Mouse (Mus musculus) urinary bladder, postnatal 10 days (tissue): ENCODE data around the gene Map3k5.
"Not testable (repeated sequence)": the region's sequence is repeated elsewhere in the genome, so short reads cannot be mapped to it uniquely, and the experiment has no call there.

Experiments used
- DNase-seq: peaks from one replicate; pipeline ENCODE4 v3.0.0; 2022; ENCODE audit warnings: low spot score

Map3k5 gene

GRCm38 (mm10) chr10:19966597-19966996 is 32.3 kb downstream of the Map3k5 start:
- DNase-seq, result no peak

DNA sequence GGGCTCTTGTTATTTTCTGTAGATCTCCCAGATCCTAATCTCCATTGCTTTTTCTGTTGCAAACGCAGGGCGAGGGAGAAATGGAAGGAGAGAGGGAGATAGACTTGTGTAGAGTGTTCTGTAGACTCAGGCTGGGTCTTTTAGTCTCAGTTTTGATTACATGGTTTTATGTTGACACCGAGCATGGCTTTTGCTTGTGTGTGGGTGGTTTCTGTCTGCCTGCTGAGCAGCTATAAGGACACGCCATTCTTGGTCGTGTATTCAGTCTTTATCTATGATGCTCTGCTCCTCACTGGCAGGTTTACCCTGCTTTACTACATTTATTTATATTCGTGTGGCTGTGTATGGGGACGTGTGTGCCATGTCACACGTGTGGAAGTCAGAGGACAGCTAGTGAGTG is 34.2 kb downstream of the Map3k5 start:
- DNase-seq, result no peak

DNA sequence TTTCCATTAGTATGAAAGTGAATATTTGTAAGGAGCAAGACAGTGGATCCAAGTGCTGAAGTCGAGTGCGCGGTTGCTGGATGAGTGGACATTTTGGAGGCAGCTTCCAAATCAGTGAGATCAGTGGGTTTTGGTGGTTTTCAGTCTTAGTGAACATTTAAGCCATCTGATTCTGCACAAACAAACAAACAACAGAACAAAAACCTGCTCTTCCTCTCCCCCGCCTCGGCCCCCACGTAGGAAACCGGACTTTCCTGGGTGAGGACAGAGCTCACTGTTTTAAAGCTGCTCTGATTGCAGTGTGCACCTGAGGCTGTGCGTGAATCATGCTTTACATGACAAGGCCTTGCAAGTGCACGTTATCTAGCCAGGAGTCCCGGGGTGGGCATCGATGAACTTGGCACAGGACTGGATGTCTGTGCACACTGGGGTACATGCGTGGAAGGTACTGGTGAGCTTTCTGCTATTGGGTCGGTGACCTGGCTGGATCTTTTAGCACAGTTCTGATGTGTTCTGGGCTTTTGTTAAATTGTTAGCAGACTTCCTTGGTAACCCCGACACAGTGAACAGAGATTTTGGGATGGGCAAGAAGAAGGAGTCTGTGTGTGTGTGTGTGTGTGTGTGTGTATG is 35.7 kb downstream of the Map3k5 start:
- DNase-seq, result no peak

DNA sequence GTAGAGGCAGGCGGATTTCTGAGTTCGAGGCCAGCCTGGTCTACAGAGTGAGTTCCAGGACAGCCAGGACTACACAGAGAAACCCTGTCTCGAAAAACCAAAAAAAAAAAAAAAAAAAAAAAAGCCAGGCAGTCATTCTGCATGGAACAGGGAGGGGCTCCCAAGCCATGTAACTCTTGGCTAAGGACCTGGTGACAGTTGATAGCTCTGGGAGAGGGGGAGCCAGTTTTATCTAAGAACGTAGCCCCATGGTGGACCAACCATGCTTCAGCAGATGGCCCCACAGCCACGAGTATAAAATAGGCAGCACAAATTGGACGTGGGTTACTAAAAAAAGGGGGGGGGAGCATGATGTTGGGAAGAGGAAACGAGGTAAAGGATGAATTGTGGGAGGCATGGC is 37.2 kb downstream of the Map3k5 start:
- not testable (repeated sequence) for DNase-seq

GRCm38 (mm10) chr10:19973321-19974108 is 39.2 kb downstream of the Map3k5 start:
- no peak for DNase-seq

GRCm38 (mm10) chr10:19977557-19977956 is 43.3 kb downstream of the Map3k5 start:
- no peak for DNase-seq

GRCm38 (mm10) chr10:19978662-19979199 is 44.5 kb downstream of the Map3k5 start:
- no peak for DNase-seq

- no peak for DNase-seq
Measured at GRCm38 (mm10) chr10:19987736-19988135, 53.5 kb downstream of the Map3k5 start.

DNA sequence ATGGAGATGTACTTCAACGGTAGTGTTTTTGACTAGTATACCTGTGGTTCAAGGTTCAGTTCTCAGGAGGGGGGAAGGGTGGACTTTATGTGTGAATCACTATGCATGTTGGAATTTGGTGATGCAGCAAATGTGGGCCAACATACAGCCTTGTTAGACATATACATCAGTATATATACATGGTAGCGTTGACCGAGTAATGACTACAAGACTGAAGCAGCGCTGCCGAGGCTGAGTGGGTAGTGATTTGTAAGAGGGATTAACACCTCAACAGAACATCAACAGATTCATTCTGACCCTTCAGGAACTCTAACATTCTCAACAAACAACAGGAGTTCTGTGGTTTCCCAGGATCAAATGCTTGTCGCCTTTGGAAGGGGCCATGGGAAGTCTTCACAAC is 55.7 kb downstream of the Map3k5 start:
- no peak for DNase-seq

DNA sequence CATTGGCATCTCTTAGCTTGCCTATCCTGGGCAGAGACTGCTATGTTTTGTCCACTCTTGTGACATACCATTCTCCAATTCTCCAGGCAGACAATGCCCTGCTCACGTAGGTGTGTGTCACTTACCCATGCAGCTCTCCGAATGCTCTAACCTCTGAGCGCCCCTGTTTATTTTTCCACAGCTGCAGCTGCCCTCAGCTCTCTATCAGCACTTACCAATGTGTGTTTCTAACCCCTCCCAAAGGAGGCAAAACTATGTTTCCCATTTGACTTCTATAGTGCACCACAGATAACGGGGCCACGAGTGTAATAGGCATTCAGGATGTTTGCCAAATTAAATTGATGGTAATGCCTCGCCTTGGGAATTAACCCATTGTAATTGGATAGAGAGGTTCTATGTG is 56.4 kb downstream of the Map3k5 start:
- DNase-seq, result no peak

DNA sequence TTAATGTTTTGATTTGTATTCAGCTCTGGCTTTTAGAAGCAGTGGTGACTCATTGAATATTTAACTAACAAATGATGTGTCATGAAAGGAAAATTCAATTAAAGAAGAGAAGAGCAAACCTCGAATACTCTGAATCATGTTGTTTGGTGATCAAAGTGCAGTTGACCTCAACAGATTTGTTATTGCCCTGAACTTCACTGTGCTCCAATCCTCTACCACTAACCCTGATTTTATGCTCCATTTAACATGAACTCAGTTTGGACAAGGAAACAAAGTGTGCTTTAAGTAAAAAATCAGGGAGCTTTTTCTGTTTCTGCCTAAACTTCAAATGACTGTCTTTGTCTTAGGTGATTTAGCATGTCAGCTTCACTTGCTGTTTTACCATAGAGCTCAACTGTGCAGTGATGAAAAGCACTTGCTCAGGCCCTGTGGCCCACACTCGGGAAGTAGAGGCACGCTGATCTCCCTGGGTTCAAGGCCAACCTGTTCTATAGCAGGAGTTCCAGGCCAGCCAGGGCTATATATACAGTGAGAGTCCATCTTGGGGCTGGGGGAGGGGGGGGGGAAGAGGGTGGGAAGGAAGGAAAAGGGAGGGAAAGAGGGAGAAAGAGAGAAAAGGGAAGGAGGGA is 57.1 kb downstream of the Map3k5 start:
- DNase-seq, result no peak

GRCm38 (mm10) chr10:19991866-19992252 is 57.6 kb downstream of the Map3k5 start:
- no peak for DNase-seq

DNA sequence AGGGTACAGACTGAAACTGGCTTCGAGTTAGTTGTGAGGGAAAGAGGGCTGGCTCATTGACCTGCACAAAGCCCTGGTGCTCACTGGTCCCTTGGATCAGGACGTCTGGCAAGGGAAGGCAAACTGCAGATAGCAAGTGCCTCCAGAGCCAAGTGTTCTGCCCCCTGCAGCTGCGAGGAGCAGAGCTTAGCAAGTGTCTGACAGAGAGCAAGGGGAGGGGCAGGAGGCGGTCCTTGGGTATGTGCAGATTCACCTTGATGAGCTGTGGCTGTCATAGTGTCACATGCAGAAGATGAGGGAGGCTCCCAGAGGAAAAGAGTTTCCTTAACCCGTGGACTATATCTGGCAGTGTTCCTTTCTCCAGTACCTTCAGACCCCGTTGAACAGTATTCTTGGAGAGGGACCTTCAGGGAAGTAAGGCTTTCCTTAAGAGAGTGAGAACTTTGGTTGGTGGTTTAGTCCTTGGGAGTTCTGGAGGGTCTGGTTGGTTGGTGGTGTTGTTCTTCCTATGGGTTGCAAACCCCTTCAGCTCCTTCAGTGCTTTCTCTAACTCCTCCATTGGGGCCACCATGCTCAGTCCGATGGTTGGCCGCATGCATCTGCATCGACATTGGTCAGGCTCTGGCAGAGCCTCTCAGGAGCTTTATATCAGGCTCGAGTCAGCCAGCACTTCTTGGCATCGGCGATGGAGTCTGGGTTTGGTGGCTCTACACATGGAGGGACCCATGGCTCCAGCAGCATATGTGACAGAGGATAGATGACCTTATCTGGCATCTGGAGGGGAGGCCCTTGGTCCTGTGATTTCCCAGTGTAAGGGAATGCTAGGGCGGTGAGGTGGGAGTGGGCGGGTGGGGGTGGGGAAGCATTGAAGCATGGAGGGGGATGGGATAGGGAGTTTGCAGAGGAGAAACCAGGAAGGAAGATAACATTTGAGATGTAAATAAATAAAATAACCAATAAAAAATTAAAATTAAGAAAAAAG is 60.5 kb downstream of the Map3k5 start:
- DNase-seq, result no peak

DNA sequence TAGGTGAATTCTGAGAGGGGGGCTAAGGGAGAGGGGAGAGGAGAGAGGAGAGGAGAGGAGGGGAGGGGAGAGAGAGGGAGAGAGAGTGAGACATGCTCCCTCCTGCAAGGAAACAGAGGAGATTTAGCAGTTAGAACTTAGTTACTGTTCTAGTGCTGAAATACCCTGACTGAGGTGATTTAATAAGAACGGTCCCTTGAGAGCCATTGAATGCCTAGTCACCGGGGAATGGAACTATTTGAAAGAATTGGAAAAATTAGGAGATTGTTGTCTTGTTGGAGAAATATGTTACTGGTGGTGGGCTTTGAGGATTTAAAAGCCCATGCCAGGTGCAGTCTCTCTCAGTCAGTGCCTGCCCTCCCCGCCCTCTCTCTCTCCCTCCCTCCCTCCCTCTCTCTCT is 61.9 kb downstream of the Map3k5 start:
- no peak for DNase-seq

- DNase-seq, result no peak
Measured at GRCm38 (mm10) chr10:19999703-20000407, 65.6 kb downstream of the Map3k5 start.

DNA sequence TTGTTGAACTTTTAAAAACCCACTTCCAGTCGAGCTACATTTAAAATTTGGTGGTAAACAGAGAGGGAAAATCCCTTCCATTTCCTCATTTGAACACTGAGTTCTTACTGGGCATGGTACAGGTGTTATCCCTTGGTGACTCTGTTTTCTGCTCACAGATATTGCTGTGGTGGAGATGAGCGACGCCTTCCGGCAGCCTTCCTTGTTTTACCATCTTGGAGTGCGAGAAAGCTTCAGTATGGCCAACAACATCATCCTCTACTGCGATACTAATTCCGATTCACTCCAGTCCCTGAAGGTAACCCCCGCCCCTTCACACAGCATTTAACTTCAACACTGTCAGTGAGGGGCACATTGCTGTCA is 66.1 kb downstream of the Map3k5 start:
- DNase-seq, result no peak

DNA sequence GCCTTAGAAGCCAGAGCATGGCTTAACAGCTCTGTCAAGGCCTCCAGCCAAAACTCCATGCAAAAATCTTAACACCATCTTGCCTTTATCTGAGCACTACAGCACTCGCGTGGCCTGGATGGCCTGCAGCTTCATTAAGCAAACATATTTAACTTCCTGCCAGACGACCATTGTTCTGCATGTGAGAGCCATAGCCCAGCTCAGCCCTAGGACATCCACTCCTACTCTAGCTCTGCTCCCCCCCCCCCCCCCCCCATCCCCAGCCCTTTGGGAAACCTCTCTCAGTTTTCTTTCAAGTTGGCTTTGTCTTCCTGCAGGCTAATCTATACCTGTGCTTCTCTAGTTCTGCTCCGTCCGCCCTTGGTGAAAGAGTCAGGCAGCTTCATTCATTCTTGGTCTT is 67.7 kb downstream of the Map3k5 start:
- DNase-seq, result no peak

GRCm38 (mm10) chr10:20003006-20003405 is 68.7 kb downstream of the Map3k5 start:
- DNase-seq, result no peak

GRCm38 (mm10) chr10:20004786-20005185 is 70.5 kb downstream of the Map3k5 start:
- no peak for DNase-seq

GRCm38 (mm10) chr10:20005491-20005952 is 71.2 kb downstream of the Map3k5 start:
- DNase-seq, result no peak
